9 mouse cellular contexts compared by ENCODE assay signal in the genomic region with DNA sequence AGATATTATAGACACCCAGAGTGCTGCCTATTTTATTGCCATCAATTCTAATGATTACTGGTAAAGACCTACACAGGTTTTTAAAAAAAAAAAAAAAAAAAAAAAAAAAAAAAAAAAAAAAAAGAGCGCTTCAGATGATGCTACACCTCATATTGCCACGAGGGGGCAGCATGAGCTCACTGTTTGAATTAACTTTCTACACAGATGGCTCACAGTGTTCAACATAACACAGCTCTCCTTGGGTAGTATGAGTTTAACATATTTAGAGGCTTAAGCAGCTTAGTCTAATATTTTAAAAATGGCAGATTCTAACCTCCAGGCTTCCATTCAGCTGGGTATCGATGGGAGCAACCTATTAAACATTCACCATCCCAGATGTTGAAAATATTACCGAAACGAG. TPM values are rescaled to one million over a fixed set of nuclear protein-coding genes. Genes with fewer than 3 reads are reported as not detected.
DNase-seq lines count a peak whose midpoint lies in the region; ATAC-seq and TF ChIP-seq lines count a peak whose summit lies in the region.
"Had no signal": no experiment of that assay in that cellular context is flagged by ENCODE, and none has a peak within 500 bp of the region (broad histone marks: within the 10 kb centered on the region; RNA-seq: fewer than 3 reads in every experiment).

No protein-coding gene starts in this region.

- no peak for TF ChIP-seq CTCF in embryonic fibroblast, embryonic 13.5 days (IDR thresholded peaks at IDR 0.05; ENCODE audit: borderline replicate concordance, insufficient read depth, low read length)

- peaks cover 12% of the 10 kb centered on the region for H3K4me1 ChIP-seq in embryonic fibroblast, embryonic 13.5 days (ENCODE audit: control insufficient read depth, insufficient read depth, low read length)

- no peak for TF ChIP-seq POLR2A in embryonic fibroblast, embryonic 13.5 days (IDR thresholded peaks at IDR 0.05; ENCODE audit: low read depth, low read length)

- H3K27ac ChIP-seq in embryonic fibroblast, embryonic 13.5 days (ENCODE audit: insufficient read depth, low read length), result peak overlapping the region; percentile 58
- H3K27ac ChIP-seq: macrophage had no signal

- H3K4me3 ChIP-seq in embryonic fibroblast, embryonic 13.5 days (ENCODE audit: insufficient read depth, low read length), result no peak overlapping the region

- ATAC-seq in megakaryocyte progenitor cell, adult 5-6 weeks (replicated peaks; ENCODE audit: poor library complexity), result peak; percentile 93

- peak; percentile 4 to 42 for DNase-seq in heart, adult 18-20 months
- DNase-seq in heart, adult 11 months, result no peak
- DNase-seq in B cell, adult 2 months, result peak; percentile 47 to 52
- DNase-seq in adrenal gland, postnatal 14 days, result peak; percentile 72
- peak; percentile 15 to 62 for DNase-seq in kidney, postnatal 36 days
- DNase-seq in thymus, postnatal 14 days, result peak; percentile 39

RNA-seq across cellular contexts. Expression of a gene that starts 28.7 kb away (rescaled TPM):
- 10 to 100 TPM; 65.4 to 72.4 TPM for total RNA-seq in heart, adult 18-20 months (2021)
- 148 and 153 TPM in 2 replicates for total RNA-seq in adrenal gland, postnatal 14 days (2021)
- 139 and 152 TPM in 2 replicates for polyA plus RNA-seq in embryonic fibroblast, embryonic 13.5 days (2011; ENCODE audit: insufficient read length, low read depth, missing spikeins)
- total RNA-seq in megakaryocyte progenitor cell, adult 5-6 weeks (2015), result 65.9 and 73.8 TPM in 2 replicates
- 66.5 and 66.9 TPM in 2 replicates for total RNA-seq in megakaryocyte progenitor cell, adult 5-6 weeks (2017)
